Comparison of ENCODE assay signal across 21 mouse cellular contexts in the genomic region with DNA sequence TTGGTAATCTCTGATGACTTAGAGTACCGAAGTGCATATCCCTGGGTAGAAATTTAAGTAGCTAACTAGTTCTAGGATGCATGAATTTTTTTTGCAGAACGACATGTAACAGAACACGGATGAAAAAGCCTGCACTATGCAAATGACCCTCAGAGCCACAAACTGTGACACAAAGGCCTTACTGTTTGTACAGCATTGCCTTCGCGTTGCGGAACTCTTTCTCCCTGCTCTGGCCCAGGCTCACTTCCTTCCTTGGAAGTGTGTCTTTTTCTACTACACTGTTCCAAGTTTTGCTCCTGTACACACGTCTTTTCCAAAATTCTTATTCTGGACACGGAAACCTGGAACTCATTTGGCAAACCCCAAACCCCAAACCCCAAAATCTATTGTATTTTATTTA. TPM values are rescaled to one million over a fixed set of nuclear protein-coding genes. Genes with fewer than 3 reads are reported as not detected.
DNase-seq lines count a peak whose midpoint lies in the region; ATAC-seq and TF ChIP-seq lines count a peak whose summit lies in the region.
"Had no signal": no experiment of that assay in that cellular context is flagged by ENCODE, and none has a peak within 500 bp of the region (broad histone marks: within the 10 kb centered on the region; RNA-seq: fewer than 3 reads in every experiment).

No protein-coding gene starts in this region.

- no peak overlapping the region for H3K9ac ChIP-seq in forebrain, embryonic 15.5 days (replicated peaks)
- no peak overlapping the region for H3K9ac ChIP-seq in neural tube, embryonic 15.5 days (replicated peaks)
- no peak overlapping the region for H3K9ac ChIP-seq in embryonic facial prominence, embryonic 14.5 days (ENCODE audit: low read depth, low read length)
- H3K9ac ChIP-seq: kidney, embryonic 15.5 days; limb, embryonic 12.5 days; liver, embryonic 12.5 days; midbrain, embryonic 13.5 days had no signal

- H3K4me3 ChIP-seq in forebrain, embryonic 15.5 days = no peak overlapping the region
- H3K4me3 ChIP-seq in forebrain, embryonic 10.5 days = no peak overlapping the region
- H3K4me3 ChIP-seq in layer of hippocampus, adult 2 months = no peak overlapping the region; the same call in 1 of the 2 replicates
- H3K4me3 ChIP-seq in neural tube, embryonic 15.5 days (replicated peaks) = no peak overlapping the region
- no peak overlapping the region for H3K4me3 ChIP-seq in embryonic facial prominence, embryonic 14.5 days (ENCODE audit: low read depth, low read length)
- H3K4me3 ChIP-seq: gastrocnemius, adult 2 months; kidney, embryonic 15.5 days; limb, embryonic 12.5 days; liver, embryonic 12.5 days; midbrain, embryonic 13.5 days; myocyte had no signal

- no peak for DNase-seq in forebrain, embryonic 10.5 days (ENCODE audit: extremely low spot score, low spot score)
- DNase-seq in layer of hippocampus, adult 2 months (ENCODE audit: low spot score in 2 of 2) = no peak
- no peak for DNase-seq in layer of hippocampus, adult 18-20 months (ENCODE audit: low spot score in 2 of 2)
- no peak for DNase-seq in neural tube, embryonic 10.5 days (ENCODE audit: extremely low spot score, low spot score)
- peak; percentile 43 for DNase-seq in embryonic facial prominence, embryonic 14.5 days (ENCODE audit: low spot score)
- no peak for DNase-seq in adrenal gland, adult 8-10 months
- DNase-seq: cerebellum, adult 9-10 months; gastrocnemius, adult 2 months; kidney, adult 11 months; lung, adult 18-20 months; lung, postnatal 10 days; right cerebral cortex, postnatal 25 days; spleen, adult 18-20 months had no signal

- H3K36me3 ChIP-seq in forebrain, embryonic 15.5 days = no peaks in the 10 kb centered on the region
- no peaks in the 10 kb centered on the region for H3K36me3 ChIP-seq in forebrain, embryonic 10.5 days (replicated peaks)
- no peaks in the 10 kb centered on the region for H3K36me3 ChIP-seq in neural tube, embryonic 15.5 days
- H3K36me3 ChIP-seq in embryonic facial prominence, embryonic 14.5 days (ENCODE audit: control insufficient read depth, insufficient read depth, low read length) = no peaks in the 10 kb centered on the region
- H3K36me3 ChIP-seq: kidney, embryonic 15.5 days; limb, embryonic 12.5 days; liver, embryonic 12.5 days; midbrain, embryonic 13.5 days had no signal

- H3K27ac ChIP-seq in forebrain, embryonic 15.5 days (replicated peaks) = no peak overlapping the region
- no peak overlapping the region for H3K27ac ChIP-seq in forebrain, embryonic 10.5 days
- H3K27ac ChIP-seq in layer of hippocampus, adult 2 months = peak overlapping the region; percentile 3; the same call in 1 of the 2 replicates
- H3K27ac ChIP-seq in neural tube, embryonic 15.5 days (replicated peaks) = no peak overlapping the region
- H3K27ac ChIP-seq in embryonic facial prominence, embryonic 14.5 days (replicated peaks; ENCODE audit: low read depth, low read length) = no peak overlapping the region
- H3K27ac ChIP-seq: kidney, embryonic 15.5 days; limb, embryonic 12.5 days; liver, embryonic 12.5 days; midbrain, embryonic 13.5 days had no signal

- WGBS in forebrain, embryonic 15.5 days = 52% methylated on average over 8 of the region's 8 CpGs
- 80% methylated on average over 8 of the region's 8 CpGs for WGBS in forebrain, embryonic 10.5 days
- 55% methylated on average over 8 of the region's 8 CpGs for WGBS in neural tube, embryonic 15.5 days
- 35% methylated on average over 8 of the region's 8 CpGs for WGBS in embryonic facial prominence, embryonic 14.5 days

- no peak overlapping the region for H3K4me2 ChIP-seq in forebrain, embryonic 15.5 days (replicated peaks)
- H3K4me2 ChIP-seq in neural tube, embryonic 15.5 days = no peak overlapping the region
- no peak overlapping the region for H3K4me2 ChIP-seq in embryonic facial prominence, embryonic 14.5 days (ENCODE audit: low read depth, low read length)
- H3K4me2 ChIP-seq: kidney, embryonic 15.5 days; limb, embryonic 12.5 days; liver, embryonic 12.5 days; midbrain, embryonic 13.5 days had no signal

- TF ChIP-seq CTCF in layer of hippocampus, adult 2 months (conservative IDR thresholded peaks at IDR 0.05) = no peak

- ATAC-seq in forebrain, embryonic 15.5 days (replicated peaks) = 0 out of 2 replicates have a peak, but pooled peaks have one; percentile 60
- ATAC-seq in neural tube, embryonic 15.5 days (ENCODE audit: low FRiP score) = peak; percentile 59; the same call in 1 of the 2 replicates
- ATAC-seq in embryonic facial prominence, embryonic 14.5 days (ENCODE audit: low read depth) = no peak
- ATAC-seq: liver, embryonic 12.5 days; midbrain, embryonic 13.5 days; Patski had no signal

- H3K4me1 ChIP-seq in forebrain, embryonic 15.5 days = no peaks in the 10 kb centered on the region
- H3K4me1 ChIP-seq in forebrain, embryonic 10.5 days = no peaks in the 10 kb centered on the region
- no peaks in the 10 kb centered on the region for H3K4me1 ChIP-seq in neural tube, embryonic 15.5 days
- H3K4me1 ChIP-seq in embryonic facial prominence, embryonic 14.5 days (ENCODE audit: control insufficient read depth, insufficient read depth, low read length) = no peaks in the 10 kb centered on the region
- H3K4me1 ChIP-seq: kidney, embryonic 15.5 days; limb, embryonic 12.5 days; midbrain, embryonic 13.5 days had no signal

- no peaks in the 10 kb centered on the region for H3K9me3 ChIP-seq in forebrain, embryonic 15.5 days
- no peaks in the 10 kb centered on the region for H3K9me3 ChIP-seq in forebrain, embryonic 10.5 days
- no peaks in the 10 kb centered on the region for H3K9me3 ChIP-seq in neural tube, embryonic 15.5 days (replicated peaks)
- H3K9me3 ChIP-seq in embryonic facial prominence, embryonic 14.5 days (ENCODE audit: control insufficient read depth, low read length) = no peaks in the 10 kb centered on the region
- H3K9me3 ChIP-seq: kidney, embryonic 15.5 days; limb, embryonic 12.5 days; liver, embryonic 12.5 days; midbrain, embryonic 13.5 days had no signal

- H3K27me3 ChIP-seq in forebrain, embryonic 15.5 days = no peaks in the 10 kb centered on the region
- no peaks in the 10 kb centered on the region for H3K27me3 ChIP-seq in forebrain, embryonic 10.5 days (ENCODE audit: poor library complexity, severe bottlenecking)
- H3K27me3 ChIP-seq in neural tube, embryonic 15.5 days (replicated peaks) = no peaks in the 10 kb centered on the region
- no peaks in the 10 kb centered on the region for H3K27me3 ChIP-seq in embryonic facial prominence, embryonic 14.5 days (replicated peaks; ENCODE audit: control insufficient read depth, insufficient read depth, low read length)
- H3K27me3 ChIP-seq: kidney, embryonic 15.5 days; limb, embryonic 12.5 days; liver, embryonic 12.5 days; midbrain, embryonic 13.5 days had no signal

RNA-seq across cellular contexts. Expression of a gene that starts 14.2 kb away (rescaled TPM):
- polyA plus RNA-seq in forebrain, embryonic 15.5 days (2015; fragmentation: Nextera tagmentation; extraction: Ambion mirVana) = 21.4 and 22.9 TPM in 2 replicates
- 30.9 and 32.4 TPM in 2 replicates for polyA plus RNA-seq in forebrain, embryonic 10.5 days (2016; fragmentation: Nextera tagmentation; extraction: Ambion mirVana)
- 10 to 100 TPM; 22.5 to 27.4 TPM for total RNA-seq in layer of hippocampus, adult 2 months (2021)
- 10 to 100 TPM; 24.1 to 26.5 TPM for total RNA-seq in layer of hippocampus, adult 18-20 months (2021)
- 21.9 and 26.6 TPM in 2 replicates for polyA plus RNA-seq in neural tube, embryonic 15.5 days (2015; fragmentation: Nextera tagmentation; extraction: Ambion mirVana)
- 37.0 and 37.6 TPM in 2 replicates for polyA plus RNA-seq in embryonic facial prominence, embryonic 14.5 days (2014; fragmentation: Nextera tagmentation; extraction: Ambion mirVana)
- 10 to 100 TPM; 32.4 to 45.8 (median 38.9) TPM for total RNA-seq in adrenal gland, adult 8-10 months (2022)
